Mouse (Mus musculus): Measurements from ENCODE around the gene Dzip3. TPM values are rescaled to one million over a fixed set of nuclear protein-coding genes. Genes with fewer than 3 reads are reported as not detected.

Dzip3 gene
- polyA plus RNA-seq (2015; fragmentation: Nextera tagmentation; extraction: Ambion mirVana): 59.2 and 62.8 TPM in 2 replicates

DNA sequence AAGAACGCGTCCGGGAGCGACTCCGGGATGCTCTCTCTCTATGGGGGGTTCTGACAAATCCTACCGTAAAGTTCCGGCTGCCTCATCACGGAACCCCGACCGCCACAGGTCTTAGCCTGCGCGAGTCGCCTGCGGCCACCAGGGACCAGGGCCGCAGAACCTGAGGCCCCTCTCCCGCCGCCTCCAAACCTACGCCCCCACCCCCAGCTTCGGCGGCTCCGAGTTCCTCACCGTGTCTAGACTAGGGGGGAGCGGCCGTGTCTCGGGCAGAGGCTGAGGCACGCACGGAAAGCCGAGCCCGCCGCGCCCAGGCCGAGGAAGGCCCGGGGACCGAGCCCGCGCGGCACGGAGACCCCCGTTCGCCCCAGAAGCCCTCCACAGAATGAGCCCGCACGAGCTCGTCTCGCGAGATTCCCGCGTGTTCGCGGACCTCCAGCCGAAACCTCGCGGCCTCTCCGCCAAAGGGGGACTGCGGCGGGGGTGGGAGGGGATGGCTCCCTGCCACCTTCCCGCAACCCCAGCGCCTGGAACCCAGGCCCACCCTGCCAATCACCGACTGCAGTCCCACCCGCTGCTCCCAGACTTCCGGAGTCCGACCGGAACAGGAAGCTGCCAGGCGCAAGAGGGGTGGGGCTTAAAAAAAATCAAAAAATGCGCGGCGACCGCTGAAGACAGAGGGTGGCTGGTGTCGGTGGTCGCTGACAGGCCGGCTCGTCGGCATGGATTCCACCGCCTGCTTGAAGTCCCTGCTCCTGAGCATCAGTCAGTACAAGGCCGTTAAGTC, at the start of gene Dzip3, which contains the start of gene Cip2a:
Dzip3 (minus strand) TSS at position 607 of the 784 bp plus-strand sequence.
Cip2a (plus strand) TSS at position 627 of the 784 bp plus-strand sequence.
- H3K36me3 ChIP-seq (ENCODE audit: control insufficient read depth, insufficient read depth, low read length): no peaks in the 10 kb centered on the region
- H3K4me3 ChIP-seq (ENCODE audit: low read depth, low read length): peak within 1 kb of the TSS; percentile 96
- H3K27me3 ChIP-seq (ENCODE audit: control insufficient read depth, insufficient read depth, low read depth, low read length): no peaks in the 10 kb centered on the region
- peak within 1 kb of the TSS; percentile 81 for H3K4me2 ChIP-seq (ENCODE audit: low read length)
- H3K27ac ChIP-seq (ENCODE audit: low read length): peak within 1 kb of the TSS; percentile 97
- peaks cover 14% of the 10 kb centered on the region for H3K4me1 ChIP-seq (ENCODE audit: control insufficient read depth, insufficient read depth, low read length)
- no peaks in the 10 kb centered on the region for H3K9me3 ChIP-seq (replicated peaks; ENCODE audit: control insufficient read depth, low read length, poor library complexity, severe bottlenecking)
- ATAC-seq: peak; percentile 99
- peak within 1 kb of the TSS; percentile 98 for H3K9ac ChIP-seq (ENCODE audit: low read depth, low read length)
- under 1% methylated on average over 71 of the region's 74 CpGs for WGBS

DNA sequence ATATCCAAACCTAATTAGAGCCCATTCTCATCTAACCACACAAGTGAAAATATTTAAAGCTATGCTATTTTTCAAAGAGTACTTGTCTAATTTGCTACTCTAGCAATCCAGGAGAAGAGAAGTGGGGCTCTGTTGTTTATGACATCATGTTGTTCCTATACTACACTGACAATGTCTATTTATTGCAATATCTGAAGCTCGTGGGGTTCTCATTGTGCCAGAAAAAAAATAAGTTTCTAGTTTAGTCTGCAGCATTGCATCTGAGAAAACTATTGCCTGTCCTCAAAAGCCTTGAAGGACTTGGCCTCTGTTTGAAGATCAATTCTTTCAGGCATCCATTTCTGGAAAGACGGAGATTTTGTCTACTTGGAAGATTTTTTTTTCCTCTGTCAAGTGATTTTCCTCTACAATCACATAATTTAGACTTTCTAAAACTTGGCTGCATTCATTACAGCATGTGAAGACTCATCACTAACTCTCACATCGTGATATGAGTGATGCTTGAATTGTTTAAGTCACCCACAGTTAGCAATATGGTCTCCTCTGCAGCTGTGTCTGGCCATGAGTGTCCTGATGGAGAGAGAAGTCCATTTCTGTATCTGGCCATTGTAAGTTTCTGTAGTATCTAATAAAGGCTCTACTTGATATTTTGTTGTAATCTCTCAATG, 46.7 kb upstream of the Dzip3 start:
- no peaks in the 10 kb centered on the region for H3K9me3 ChIP-seq (replicated peaks; ENCODE audit: control insufficient read depth, low read length, poor library complexity, severe bottlenecking)
- H3K4me1 ChIP-seq (ENCODE audit: control insufficient read depth, insufficient read depth, low read length): no peaks in the 10 kb centered on the region
- WGBS: 84% methylated on average over 3 of the region's 3 CpGs
- no peak overlapping the region for H3K9ac ChIP-seq (ENCODE audit: low read depth, low read length)
- no peaks in the 10 kb centered on the region for H3K27me3 ChIP-seq (ENCODE audit: control insufficient read depth, insufficient read depth, low read depth, low read length)
- no peak overlapping the region for H3K4me2 ChIP-seq (ENCODE audit: low read length)
- H3K4me3 ChIP-seq (ENCODE audit: low read depth, low read length): no peak overlapping the region
- no peaks in the 10 kb centered on the region for H3K36me3 ChIP-seq (ENCODE audit: control insufficient read depth, insufficient read depth, low read length)
- ATAC-seq: no peak
- no peak overlapping the region for H3K27ac ChIP-seq (ENCODE audit: low read length)

DNA sequence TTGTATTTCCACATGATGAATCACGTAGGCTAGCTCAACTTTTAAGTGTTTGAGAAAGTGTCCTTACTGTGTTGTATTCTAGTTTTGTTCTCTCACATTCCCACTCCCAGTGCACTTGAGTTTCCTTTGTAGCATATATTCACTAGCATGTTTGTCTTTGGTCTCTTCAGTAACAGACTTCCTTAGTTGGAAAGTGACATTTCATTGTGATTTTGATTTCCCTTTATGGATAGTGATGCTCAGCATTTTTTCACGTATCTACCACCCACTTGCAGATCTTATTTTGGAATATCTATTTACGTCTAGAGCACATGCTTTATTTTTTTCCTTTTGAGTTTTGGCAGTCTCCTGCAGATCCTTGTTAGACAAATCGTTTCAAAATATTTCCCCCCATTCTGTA, 43.8 kb upstream of the Dzip3 start:
- no peaks in the 10 kb centered on the region for H3K9me3 ChIP-seq (replicated peaks; ENCODE audit: control insufficient read depth, low read length, poor library complexity, severe bottlenecking)

DNA sequence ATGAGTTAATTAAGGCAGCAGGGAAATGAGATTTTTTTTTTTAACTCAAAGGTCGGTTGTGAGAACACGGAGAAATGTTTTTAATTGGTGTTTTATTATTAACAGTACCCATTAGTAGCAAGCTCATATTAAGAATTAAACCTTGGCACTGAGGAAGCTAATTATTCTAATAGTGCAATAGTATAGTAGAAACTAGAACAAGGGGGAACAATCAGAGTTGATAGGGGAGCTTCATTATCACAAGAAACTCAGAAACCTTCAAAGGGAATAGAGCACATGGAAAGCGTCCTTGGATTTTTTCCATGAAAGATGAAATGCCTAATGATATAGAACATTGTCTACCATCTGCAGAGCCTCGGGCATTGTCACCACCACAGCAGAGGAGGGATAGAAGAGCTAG, 41.9 kb upstream of the Dzip3 start:
- H3K4me2 ChIP-seq (ENCODE audit: low read length): no peak overlapping the region
- H3K27me3 ChIP-seq (ENCODE audit: control insufficient read depth, insufficient read depth, low read depth, low read length): no peaks in the 10 kb centered on the region
- H3K36me3 ChIP-seq (ENCODE audit: control insufficient read depth, insufficient read depth, low read length): no peaks in the 10 kb centered on the region
- no peak overlapping the region for H3K4me3 ChIP-seq (ENCODE audit: low read depth, low read length)
- H3K9me3 ChIP-seq (replicated peaks; ENCODE audit: control insufficient read depth, low read length, poor library complexity, severe bottlenecking): no peaks in the 10 kb centered on the region
- no peaks in the 10 kb centered on the region for H3K4me1 ChIP-seq (ENCODE audit: control insufficient read depth, insufficient read depth, low read length)
- WGBS: 69% methylated on average over 4 of the region's 4 CpGs
- no peak for ATAC-seq
- H3K9ac ChIP-seq (ENCODE audit: low read depth, low read length): no peak overlapping the region
- no peak overlapping the region for H3K27ac ChIP-seq (ENCODE audit: low read length)

More for the DNA sequence above, 43.8 kb upstream of the Dzip3 start:
- no peaks in the 10 kb centered on the region for H3K4me1 ChIP-seq (ENCODE audit: control insufficient read depth, insufficient read depth, low read length)
- no peak for ATAC-seq
- H3K4me3 ChIP-seq (ENCODE audit: low read depth, low read length): no peak overlapping the region
- H3K4me2 ChIP-seq (ENCODE audit: low read length): no peak overlapping the region
- WGBS: 86% methylated on average over 4 of the region's 4 CpGs
- H3K27ac ChIP-seq (ENCODE audit: low read length): no peak overlapping the region
- no peaks in the 10 kb centered on the region for H3K36me3 ChIP-seq (ENCODE audit: control insufficient read depth, insufficient read depth, low read length)
- no peaks in the 10 kb centered on the region for H3K27me3 ChIP-seq (ENCODE audit: control insufficient read depth, insufficient read depth, low read depth, low read length)
- no peak overlapping the region for H3K9ac ChIP-seq (ENCODE audit: low read depth, low read length)

DNA sequence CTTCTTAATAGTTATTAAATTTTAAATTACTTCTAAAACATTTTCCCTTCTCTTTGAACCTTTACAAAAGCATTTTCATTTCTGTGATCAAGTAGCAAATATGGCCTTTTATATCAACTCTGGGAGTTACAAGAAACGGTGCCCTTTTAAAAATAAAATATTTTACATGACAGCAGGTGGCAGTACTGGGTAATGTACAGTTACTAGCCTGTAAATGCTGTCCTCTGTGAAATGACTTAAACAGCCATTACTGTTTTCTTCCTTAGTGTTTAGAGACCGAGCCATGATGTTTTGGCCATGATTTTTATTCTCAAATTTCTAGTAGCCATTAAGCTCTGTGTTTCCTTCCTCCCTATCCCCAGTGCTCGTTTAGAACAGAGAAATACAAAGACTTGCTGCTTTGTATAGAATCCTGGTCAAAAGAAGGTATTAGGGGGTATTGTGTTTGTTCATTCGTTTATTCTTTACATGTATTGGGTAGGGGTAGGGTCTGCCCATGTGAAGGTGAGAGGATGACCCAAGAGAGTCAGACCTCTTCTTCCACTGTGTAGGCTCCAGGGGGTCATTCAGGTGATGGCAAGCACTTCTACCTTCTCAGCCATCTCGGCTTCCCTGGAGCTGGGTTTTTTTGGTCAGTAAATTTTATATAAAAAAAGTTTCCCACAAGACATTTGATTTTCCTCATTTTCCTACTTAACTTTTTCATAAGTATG, 22.8 kb upstream of the Dzip3 start:
- H3K4me2 ChIP-seq (ENCODE audit: low read length): no peak overlapping the region
- no peaks in the 10 kb centered on the region for H3K9me3 ChIP-seq (replicated peaks; ENCODE audit: control insufficient read depth, low read length, poor library complexity, severe bottlenecking)
- H3K4me3 ChIP-seq (ENCODE audit: low read depth, low read length): no peak overlapping the region
- H3K4me1 ChIP-seq (ENCODE audit: control insufficient read depth, insufficient read depth, low read length): 0 out of 2 replicates have a peak, but pooled peaks cover 3% of the 10 kb centered on the region
- no peak for ATAC-seq
- no peaks in the 10 kb centered on the region for H3K27me3 ChIP-seq (ENCODE audit: control insufficient read depth, insufficient read depth, low read depth, low read length)
- no peak overlapping the region for H3K9ac ChIP-seq (ENCODE audit: low read depth, low read length)
- no peaks in the 10 kb centered on the region for H3K36me3 ChIP-seq (ENCODE audit: control insufficient read depth, insufficient read depth, low read length)
- H3K27ac ChIP-seq (ENCODE audit: low read length): no peak overlapping the region
- WGBS: 69% methylated on average over 5 of the region's 5 CpGs

DNA sequence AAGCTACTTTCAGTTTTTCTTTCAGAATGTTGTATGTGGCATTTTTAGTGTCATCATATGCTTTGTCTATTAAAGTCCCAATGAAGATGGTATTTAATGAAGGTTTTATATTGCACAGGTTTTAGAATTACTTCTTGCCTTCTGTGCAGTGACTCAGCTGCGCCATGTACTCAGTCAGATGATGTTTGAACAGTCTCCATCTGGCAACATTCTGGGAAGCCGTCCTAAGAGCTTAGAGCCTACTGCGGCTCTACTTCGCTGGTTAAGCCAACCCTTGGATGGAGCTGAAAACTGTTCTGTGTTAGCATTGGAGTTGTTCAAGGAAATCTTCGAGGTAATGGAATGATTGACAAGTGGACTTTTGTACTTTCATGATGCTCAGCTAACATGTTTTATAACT, 10.2 kb upstream of the Dzip3 start:
- H3K4me1 ChIP-seq (ENCODE audit: control insufficient read depth, insufficient read depth, low read length): no peaks in the 10 kb centered on the region
- H3K27me3 ChIP-seq (ENCODE audit: control insufficient read depth, insufficient read depth, low read depth, low read length): no peaks in the 10 kb centered on the region
- H3K4me2 ChIP-seq (ENCODE audit: low read length): no peak overlapping the region
- no peak overlapping the region for H3K4me3 ChIP-seq (ENCODE audit: low read depth, low read length)
- H3K36me3 ChIP-seq (ENCODE audit: control insufficient read depth, insufficient read depth, low read length): 0 out of 2 replicates have a peak, but pooled peaks cover 2% of the 10 kb centered on the region
- H3K27ac ChIP-seq (ENCODE audit: low read length): no peak overlapping the region
- no peaks in the 10 kb centered on the region for H3K9me3 ChIP-seq (replicated peaks; ENCODE audit: control insufficient read depth, low read length, poor library complexity, severe bottlenecking)
- H3K9ac ChIP-seq (ENCODE audit: low read depth, low read length): no peak overlapping the region
- WGBS: 94% methylated on average over 5 of the region's 5 CpGs
- ATAC-seq: no peak

DNA sequence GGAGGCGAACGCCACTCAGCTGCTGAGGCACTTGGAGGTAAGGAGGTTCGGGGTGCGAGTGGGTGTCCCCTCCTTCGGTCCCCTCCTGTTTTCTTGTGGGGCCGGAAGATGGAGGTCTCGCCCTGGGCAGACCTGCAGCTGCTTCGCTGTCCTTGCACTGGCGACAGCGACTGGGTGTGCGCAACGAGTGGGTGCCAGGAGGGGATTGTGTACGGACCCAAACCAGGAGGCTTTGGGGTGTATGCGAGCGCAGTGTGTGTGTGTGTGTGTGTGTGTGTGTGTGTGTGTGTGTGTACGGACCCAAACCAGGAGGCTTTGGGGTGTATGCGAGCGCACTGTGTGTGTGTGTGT, 353 bp upstream of the Dzip3 start:
- no peak for ATAC-seq
- no peaks in the 10 kb centered on the region for H3K9me3 ChIP-seq (replicated peaks; ENCODE audit: control insufficient read depth, low read length, poor library complexity, severe bottlenecking)

DNA sequence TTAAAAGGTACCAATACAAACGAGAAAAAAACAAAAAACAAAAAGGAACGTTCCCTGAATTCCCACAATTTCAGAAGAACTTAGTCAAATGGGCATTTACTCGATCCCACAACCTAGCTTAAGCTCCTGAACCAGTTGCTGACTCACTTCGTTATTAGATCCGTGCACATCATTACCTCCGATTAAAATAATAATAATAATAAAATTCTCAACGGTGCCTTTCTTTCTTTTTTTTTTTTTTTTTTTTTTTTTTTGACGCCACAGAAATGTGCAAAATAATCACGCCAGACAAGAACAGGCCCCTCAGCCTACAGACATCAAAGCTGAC, 770 bp downstream of the Dzip3 start:
- Histone ChIP-seq H3K27me3 (ENCODE audit: control insufficient read depth, insufficient read depth, low read depth, low read length) (no peaks in the 10 kb centered on the region), H3K9ac (ENCODE audit: low read depth, low read length) (peak overlapping the region; percentile 98), H3K27ac (ENCODE audit: low read length) (peak overlapping the region; percentile 97), H3K36me3 (ENCODE audit: control insufficient read depth, insufficient read depth, low read length) (no peaks in the 10 kb centered on the region), H3K4me2 (ENCODE audit: low read length) (peak overlapping the region; percentile 81), H3K4me3 (ENCODE audit: low read depth, low read length) (peak overlapping the region; percentile 96), H3K4me1 (ENCODE audit: control insufficient read depth, insufficient read depth, low read length) (peaks cover 14% of the 10 kb centered on the region), H3K9me3 (replicated peaks; ENCODE audit: control insufficient read depth, low read length, poor library complexity, severe bottlenecking) (no peaks in the 10 kb centered on the region)
- ATAC-seq: no peak
- 3% methylated on average over 9 of the region's 9 CpGs for WGBS

More for the DNA sequence above, 353 bp upstream of the Dzip3 start:
- H3K4me1 ChIP-seq (ENCODE audit: control insufficient read depth, insufficient read depth, low read length): peaks cover 14% of the 10 kb centered on the region
- 0% methylated on average over 18 of the region's 18 CpGs for WGBS
- peak overlapping the region; percentile 61 for H3K9ac ChIP-seq (ENCODE audit: low read depth, low read length)
- no peak overlapping the region for H3K27ac ChIP-seq (ENCODE audit: low read length)
- peak overlapping the region; percentile 78 for H3K4me2 ChIP-seq (ENCODE audit: low read length)
- H3K27me3 ChIP-seq (ENCODE audit: control insufficient read depth, insufficient read depth, low read depth, low read length): no peaks in the 10 kb centered on the region
- peak overlapping the region; percentile 96 for H3K4me3 ChIP-seq (ENCODE audit: low read depth, low read length)
- H3K36me3 ChIP-seq (ENCODE audit: control insufficient read depth, insufficient read depth, low read length): no peaks in the 10 kb centered on the region
